Mouse (Mus musculus): ENCODE measurements around the gene Dock11. TPM values are rescaled to one million over a fixed set of nuclear protein-coding genes. Genes with fewer than 3 reads are reported as not detected.

Dock11 gene
- polyA plus RNA-seq, 1 experiment from 2014 or later = 9.7 TPM

DNA sequence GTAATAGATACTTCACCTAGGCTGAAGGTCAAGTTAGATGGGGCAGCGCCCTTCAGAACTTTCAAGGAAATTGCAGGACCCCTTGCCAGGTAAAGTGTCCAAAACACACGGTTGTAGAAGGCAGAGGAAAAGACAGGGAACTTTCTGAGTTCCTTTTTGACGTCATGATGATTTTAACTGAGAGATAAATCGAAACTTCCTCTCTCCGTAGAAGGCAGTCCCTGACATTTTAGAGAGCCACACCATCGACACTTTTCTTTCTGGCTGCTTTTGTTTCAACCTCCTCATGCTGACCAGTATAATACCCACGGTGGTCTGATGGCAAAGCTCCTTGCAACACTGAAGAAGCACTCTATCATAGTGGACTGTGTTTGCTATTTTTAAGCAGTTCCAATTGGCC is 15.7 kb downstream of the Dock11 start:
- 53% methylated on average over 7 of the region's 7 CpGs for WGBS
- H3K27ac ChIP-seq (ENCODE audit: low read depth, low read length) = no peak overlapping the region
- no peak overlapping the region for H3K4me3 ChIP-seq (ENCODE audit: low read depth, low read length)
- H3K36me3 ChIP-seq (ENCODE audit: control insufficient read depth, insufficient read depth, low read length) = no peaks in the 10 kb centered on the region
- no peak for DNase-seq (ENCODE audit: low spot score)
- ATAC-seq (replicated peaks; ENCODE audit: low FRiP score) = no peak
- no peak overlapping the region for H3K9ac ChIP-seq (ENCODE audit: low read depth, low read length)
- H3K9me3 ChIP-seq (ENCODE audit: control insufficient read depth, low read length) = no peaks in the 10 kb centered on the region
- H3K4me2 ChIP-seq = no peak overlapping the region
- H3K27me3 ChIP-seq (replicated peaks; ENCODE audit: control insufficient read depth, insufficient read depth, low read length) = no peaks in the 10 kb centered on the region
- no peaks in the 10 kb centered on the region for H3K4me1 ChIP-seq (replicated peaks; ENCODE audit: control insufficient read depth, insufficient read depth, low read length)

DNA sequence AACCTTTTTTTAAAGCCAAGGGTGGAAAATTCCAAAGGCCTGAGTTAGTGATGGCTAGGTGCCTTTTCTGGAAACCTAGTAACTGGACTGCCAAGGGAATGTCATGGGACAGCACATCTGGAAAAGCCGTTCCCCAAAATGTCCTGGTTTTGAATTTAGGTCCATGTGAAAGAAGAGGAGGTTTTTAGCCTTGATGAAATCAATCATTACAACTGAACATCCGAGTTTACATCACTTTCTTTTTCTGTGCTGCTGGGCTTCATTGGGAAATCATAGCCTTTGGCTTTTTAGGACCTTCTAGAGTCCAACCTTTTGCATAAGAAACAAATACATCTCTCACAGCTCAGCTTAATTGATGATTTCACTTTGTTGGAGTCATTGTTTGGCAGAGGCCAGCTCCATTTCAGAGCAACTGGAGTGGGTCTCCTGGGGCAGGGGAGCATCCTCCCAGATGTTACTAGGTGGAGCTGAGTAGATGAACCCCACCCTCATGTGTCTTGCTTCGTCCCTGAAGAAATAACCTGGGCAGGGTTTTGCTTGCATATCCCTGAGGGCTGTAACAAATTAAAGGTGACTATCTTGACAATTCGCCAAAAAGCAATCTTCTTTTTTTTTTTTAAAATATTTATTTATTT is 18.2 kb downstream of the Dock11 start:
- Histone ChIP-seq H3K4me1 (replicated peaks; ENCODE audit: control insufficient read depth, insufficient read depth, low read length) (no peaks in the 10 kb centered on the region), H3K27me3 (replicated peaks; ENCODE audit: control insufficient read depth, insufficient read depth, low read length) (no peaks in the 10 kb centered on the region), H3K9me3 (ENCODE audit: control insufficient read depth, low read length) (no peaks in the 10 kb centered on the region), H3K4me3 (ENCODE audit: low read depth, low read length) (no peak overlapping the region), H3K4me2 (no peak overlapping the region), H3K27ac (ENCODE audit: low read depth, low read length) (no peak overlapping the region), H3K36me3 (ENCODE audit: control insufficient read depth, insufficient read depth, low read length) (no peaks in the 10 kb centered on the region), H3K9ac (ENCODE audit: low read depth, low read length) (no peak overlapping the region)
- 77% methylated on average over 4 of the region's 4 CpGs for WGBS
- ATAC-seq (replicated peaks; ENCODE audit: low FRiP score) (no peak), DNase-seq (ENCODE audit: low spot score) (no peak)

DNA sequence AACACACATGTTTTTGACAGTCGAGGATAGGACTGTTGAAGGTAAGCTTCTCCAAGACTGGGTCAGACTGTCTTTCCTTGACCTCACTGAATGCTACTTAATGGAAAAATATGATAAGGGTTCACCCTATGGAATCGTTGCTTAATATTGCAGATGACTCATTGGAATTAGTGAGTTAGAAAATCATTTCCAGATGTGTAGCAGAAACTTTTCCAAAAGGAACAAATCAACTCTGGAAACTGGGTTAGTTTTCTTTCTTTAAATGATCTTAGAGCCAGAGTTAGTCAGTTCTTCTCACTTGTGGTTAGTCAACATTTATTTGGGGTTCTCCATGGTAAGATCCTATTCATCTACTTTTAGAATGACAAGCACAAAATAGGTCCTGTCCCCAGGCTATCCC is 30.9 kb downstream of the Dock11 start:
- Histone ChIP-seq H3K9ac (ENCODE audit: low read depth, low read length) (no peak overlapping the region), H3K4me1 (replicated peaks; ENCODE audit: control insufficient read depth, insufficient read depth, low read length) (no peaks in the 10 kb centered on the region), H3K9me3 (ENCODE audit: control insufficient read depth, low read length) (no peaks in the 10 kb centered on the region), H3K27me3 (replicated peaks; ENCODE audit: control insufficient read depth, insufficient read depth, low read length) (no peaks in the 10 kb centered on the region), H3K4me3 (ENCODE audit: low read depth, low read length) (no peak overlapping the region), H3K4me2 (no peak overlapping the region), H3K27ac (ENCODE audit: low read depth, low read length) (no peak overlapping the region), H3K36me3 (ENCODE audit: control insufficient read depth, insufficient read depth, low read length) (no peaks in the 10 kb centered on the region)
- WGBS = 78% methylated on average over 2 of the region's 2 CpGs
- DNase-seq (ENCODE audit: low spot score) (no peak), ATAC-seq (replicated peaks; ENCODE audit: low FRiP score) (no peak)

DNA sequence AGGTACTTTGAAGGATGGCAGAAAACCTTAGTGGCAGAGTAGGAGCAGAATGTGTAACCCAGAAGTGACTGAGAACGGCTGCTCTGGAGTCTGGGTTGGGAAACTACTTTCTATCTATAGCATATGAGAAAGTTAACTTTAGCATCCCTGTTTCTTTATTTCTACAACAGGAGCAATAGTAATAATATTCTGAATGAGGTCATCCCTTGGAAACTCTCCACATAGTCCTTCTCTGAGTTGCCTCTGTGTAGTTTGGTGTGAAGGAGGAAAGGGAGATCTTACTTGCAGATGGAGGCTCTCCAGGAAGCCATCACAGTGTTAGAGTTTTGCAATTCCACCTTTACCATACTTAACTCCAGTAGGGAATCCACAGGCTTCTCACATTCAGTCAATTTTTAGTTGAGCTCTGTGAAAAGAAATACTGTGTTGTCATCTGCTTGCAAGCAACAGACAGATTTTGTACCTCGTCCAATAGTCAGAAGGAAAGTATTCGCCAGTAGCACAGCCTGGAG is 31.5 kb downstream of the Dock11 start:
- ATAC-seq (replicated peaks; ENCODE audit: low FRiP score) (no peak), DNase-seq (ENCODE audit: low spot score) (no peak)
- no peak overlapping the region for H3K4me3 ChIP-seq (ENCODE audit: low read depth, low read length)
- H3K9me3 ChIP-seq (ENCODE audit: control insufficient read depth, low read length) = no peaks in the 10 kb centered on the region
- H3K4me1 ChIP-seq (replicated peaks; ENCODE audit: control insufficient read depth, insufficient read depth, low read length) = no peaks in the 10 kb centered on the region
- no peak overlapping the region for H3K4me2 ChIP-seq
- 77% methylated on average over 3 of the region's 3 CpGs for WGBS
- H3K36me3 ChIP-seq (ENCODE audit: control insufficient read depth, insufficient read depth, low read length) = no peaks in the 10 kb centered on the region
- no peak overlapping the region for H3K27ac ChIP-seq (ENCODE audit: low read depth, low read length)
- H3K9ac ChIP-seq (ENCODE audit: low read depth, low read length) = no peak overlapping the region
- no peaks in the 10 kb centered on the region for H3K27me3 ChIP-seq (replicated peaks; ENCODE audit: control insufficient read depth, insufficient read depth, low read length)

DNA sequence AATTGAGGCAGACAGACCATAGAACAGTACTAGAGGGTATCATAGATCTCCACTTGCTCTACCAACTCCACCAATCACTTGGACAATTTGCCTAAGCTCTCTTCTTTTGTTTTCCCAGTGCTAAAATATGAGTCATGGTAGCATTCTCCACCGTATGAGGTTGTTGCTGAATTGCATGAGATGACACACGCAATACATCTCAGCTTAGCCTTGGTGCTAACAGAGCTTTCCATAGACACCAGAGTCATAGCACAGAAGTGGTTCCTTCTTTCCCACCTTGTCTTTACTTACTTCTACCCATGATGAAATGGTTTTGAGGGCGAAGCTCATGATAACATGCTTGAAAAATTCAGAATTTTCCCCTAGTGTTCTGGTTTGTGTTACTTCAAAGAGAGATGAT is 33.3 kb downstream of the Dock11 start:
- Histone ChIP-seq H3K27me3 (replicated peaks; ENCODE audit: control insufficient read depth, insufficient read depth, low read length) (no peaks in the 10 kb centered on the region), H3K4me1 (replicated peaks; ENCODE audit: control insufficient read depth, insufficient read depth, low read length) (no peaks in the 10 kb centered on the region), H3K27ac (ENCODE audit: low read depth, low read length) (no peak overlapping the region), H3K4me2 (no peak overlapping the region), H3K9ac (ENCODE audit: low read depth, low read length) (no peak overlapping the region), H3K4me3 (ENCODE audit: low read depth, low read length) (no peak overlapping the region), H3K36me3 (ENCODE audit: control insufficient read depth, insufficient read depth, low read length) (no peaks in the 10 kb centered on the region), H3K9me3 (ENCODE audit: control insufficient read depth, low read length) (no peaks in the 10 kb centered on the region)
- ATAC-seq (replicated peaks; ENCODE audit: low FRiP score) (no peak), DNase-seq (ENCODE audit: low spot score) (no peak)
- 69% methylated on average over 3 of the region's 3 CpGs for WGBS

DNA sequence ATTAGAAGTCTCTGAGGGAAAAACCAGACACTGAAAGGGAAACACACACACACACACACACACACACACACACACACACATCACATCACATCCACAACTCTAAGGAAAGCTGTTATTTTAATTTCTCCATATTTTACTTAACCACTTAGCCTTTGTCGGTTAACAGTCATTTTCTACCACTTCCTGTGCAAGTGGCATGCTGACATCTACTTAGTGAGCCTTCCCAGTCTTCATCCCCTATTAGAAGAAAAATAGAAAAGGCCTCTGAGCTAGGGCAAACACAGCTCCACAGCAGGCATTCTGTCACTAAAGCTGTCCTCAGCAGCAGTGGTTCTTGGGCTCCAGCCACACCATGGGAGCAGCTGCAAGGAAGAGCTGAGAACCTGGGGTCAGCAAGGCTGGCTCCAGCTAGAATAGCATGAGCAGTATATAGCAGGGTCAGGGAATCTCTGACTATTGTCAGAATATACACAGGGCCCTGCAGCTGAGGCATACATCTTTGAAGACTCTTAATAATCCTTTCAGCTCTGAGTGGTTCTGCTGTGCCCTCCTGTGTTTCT is 36.2 kb downstream of the Dock11 start:
- H3K4me2 ChIP-seq = no peak overlapping the region
- H3K27ac ChIP-seq (ENCODE audit: low read depth, low read length) = no peak overlapping the region
- DNase-seq (ENCODE audit: low spot score) (no peak), ATAC-seq (replicated peaks; ENCODE audit: low FRiP score) (no peak)
- no peaks in the 10 kb centered on the region for H3K4me1 ChIP-seq (replicated peaks; ENCODE audit: control insufficient read depth, insufficient read depth, low read length)
- H3K27me3 ChIP-seq (replicated peaks; ENCODE audit: control insufficient read depth, insufficient read depth, low read length) = no peaks in the 10 kb centered on the region
- no peaks in the 10 kb centered on the region for H3K9me3 ChIP-seq (ENCODE audit: control insufficient read depth, low read length)
- H3K36me3 ChIP-seq (ENCODE audit: control insufficient read depth, insufficient read depth, low read length) = no peaks in the 10 kb centered on the region
- no peak overlapping the region for H3K4me3 ChIP-seq (ENCODE audit: low read depth, low read length)
- 36% methylated on average over 1 of the region's 1 CpGs for WGBS
- no peak overlapping the region for H3K9ac ChIP-seq (ENCODE audit: low read depth, low read length)

DNA sequence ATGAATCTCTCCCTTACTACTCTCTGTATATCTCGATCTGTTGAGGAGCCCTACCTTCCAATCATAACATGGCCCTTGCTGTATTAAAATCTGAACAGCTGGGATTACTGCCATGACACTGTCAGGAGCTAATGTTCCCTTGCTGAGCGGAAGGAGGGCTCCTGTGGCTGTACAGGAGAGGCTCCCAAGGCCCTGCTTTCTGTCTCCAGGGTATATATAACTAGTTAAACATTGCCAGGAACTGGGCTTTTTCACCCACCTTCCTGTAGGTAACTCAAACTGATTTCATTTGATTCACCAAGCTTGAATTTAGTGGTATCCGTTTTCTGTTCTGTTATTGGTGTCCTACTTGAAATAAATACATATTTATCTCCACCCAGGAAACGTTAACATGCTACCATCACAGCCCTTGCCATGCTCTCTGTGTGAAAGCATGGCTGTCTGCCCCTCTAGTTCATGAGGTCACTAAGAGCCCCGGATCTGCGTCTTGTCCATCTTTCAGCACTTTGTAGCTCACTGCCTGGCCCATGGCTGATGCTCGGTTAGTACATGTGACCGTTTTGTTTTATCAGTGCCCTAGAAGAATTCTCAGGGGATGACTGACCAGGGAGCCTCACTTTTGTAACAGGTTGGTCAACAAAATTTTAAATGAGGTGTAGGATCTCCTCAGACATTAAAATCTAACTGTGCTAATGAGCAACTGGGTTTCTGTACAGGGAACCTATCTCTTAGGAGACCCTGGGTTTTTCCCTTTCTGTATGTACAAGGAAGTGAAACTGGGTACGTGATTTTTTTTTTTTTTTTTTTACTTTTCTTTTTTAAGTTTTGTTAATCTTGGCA is 41.7 kb downstream of the Dock11 start:
- Histone ChIP-seq H3K36me3 (ENCODE audit: control insufficient read depth, insufficient read depth, low read length) (no peaks in the 10 kb centered on the region), H3K4me3 (ENCODE audit: low read depth, low read length) (no peak overlapping the region), H3K4me2 (no peak overlapping the region), H3K4me1 (replicated peaks; ENCODE audit: control insufficient read depth, insufficient read depth, low read length) (no peaks in the 10 kb centered on the region), H3K9ac (ENCODE audit: low read depth, low read length) (no peak overlapping the region), H3K27me3 (replicated peaks; ENCODE audit: control insufficient read depth, insufficient read depth, low read length) (no peaks in the 10 kb centered on the region), H3K27ac (ENCODE audit: low read depth, low read length) (no peak overlapping the region), H3K9me3 (ENCODE audit: control insufficient read depth, low read length) (no peaks in the 10 kb centered on the region)
- WGBS = 75% methylated on average over 9 of the region's 9 CpGs
- ATAC-seq (replicated peaks; ENCODE audit: low FRiP score) = no peak
- no peak for DNase-seq (ENCODE audit: low spot score)

DNA sequence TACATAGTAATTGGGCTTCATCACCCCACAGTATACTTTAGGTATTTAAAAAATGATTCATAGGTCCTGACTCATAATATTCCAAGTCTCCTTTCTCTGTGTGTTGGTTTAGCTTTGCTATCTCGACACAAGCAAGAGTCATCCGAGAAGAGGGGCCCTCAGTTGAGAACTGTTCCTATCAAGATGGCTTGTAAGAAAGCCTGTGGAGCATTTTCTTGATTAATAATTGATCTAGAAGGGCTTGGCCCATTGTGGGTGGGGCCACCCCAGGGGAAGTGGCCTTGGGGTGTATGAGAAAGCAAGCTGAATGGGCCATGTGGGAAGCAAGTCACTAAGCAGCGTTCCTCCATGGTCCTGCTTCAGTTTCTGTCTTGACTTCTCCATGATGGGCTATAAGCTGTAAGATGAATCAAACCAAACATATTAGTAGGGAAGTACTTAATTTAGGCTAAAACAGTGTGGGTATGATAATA is 42.3 kb downstream of the Dock11 start:
- Histone ChIP-seq H3K4me3 (ENCODE audit: low read depth, low read length) (no peak overlapping the region), H3K9ac (ENCODE audit: low read depth, low read length) (no peak overlapping the region), H3K27me3 (replicated peaks; ENCODE audit: control insufficient read depth, insufficient read depth, low read length) (no peaks in the 10 kb centered on the region), H3K36me3 (ENCODE audit: control insufficient read depth, insufficient read depth, low read length) (no peaks in the 10 kb centered on the region), H3K4me1 (replicated peaks; ENCODE audit: control insufficient read depth, insufficient read depth, low read length) (no peaks in the 10 kb centered on the region), H3K27ac (ENCODE audit: low read depth, low read length) (no peak overlapping the region), H3K4me2 (no peak overlapping the region), H3K9me3 (ENCODE audit: control insufficient read depth, low read length) (no peaks in the 10 kb centered on the region)
- ATAC-seq (replicated peaks; ENCODE audit: low FRiP score) = no peak
- no peak for DNase-seq (ENCODE audit: low spot score)
- 62% methylated on average over 3 of the region's 3 CpGs for WGBS

Measured in liver, embryonic 11.5 days (tissue).